Mouse (Mus musculus): ENCODE measurements around the gene Crtam. TPM values are rescaled to one million over a fixed set of nuclear protein-coding genes. Genes with fewer than 3 reads are reported as not detected.

The Crtam gene
- polyA plus RNA-seq (2014; fragmentation: Nextera tagmentation; extraction: Ambion mirVana): 0.32 TPM in 1 of 2 replicates, not detected in the other

DNA sequence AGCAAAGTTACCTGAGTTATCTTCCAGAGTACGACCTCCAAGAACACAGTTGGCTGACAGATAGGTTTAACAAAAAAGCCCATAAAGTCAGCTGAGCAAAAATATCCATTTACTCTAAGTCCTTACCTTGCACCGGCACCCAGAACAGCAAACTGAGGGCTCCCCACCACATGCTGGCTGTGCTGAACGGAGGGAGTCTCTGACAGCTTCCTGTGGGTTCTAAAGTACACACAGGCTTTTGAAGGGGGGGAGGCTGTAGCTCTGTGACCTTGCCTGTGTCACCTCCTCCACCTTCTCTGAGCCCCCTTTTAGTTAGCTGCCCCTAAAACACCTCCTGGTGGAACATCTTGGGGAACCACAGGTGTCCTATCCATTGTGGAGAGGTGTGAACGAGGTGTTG, at the start of gene Crtam:
Gene Crtam (minus strand): TSS at position 214 of the 400 bp plus-strand sequence.
- no peak for DNase-seq (ENCODE audit: low spot score)
- H3K4me2 ChIP-seq (ENCODE audit: low read depth, low read length): no peak within 1 kb of the TSS
- no peaks in the 10 kb centered on the region for H3K27me3 ChIP-seq (ENCODE audit: control insufficient read depth, insufficient read depth, low read length)
- no peak within 1 kb of the TSS for H3K9ac ChIP-seq (replicated peaks; ENCODE audit: low read length)
- no peaks in the 10 kb centered on the region for H3K36me3 ChIP-seq (replicated peaks; ENCODE audit: control insufficient read depth, insufficient read depth, low read depth, low read length)
- H3K9me3 ChIP-seq (replicated peaks; ENCODE audit: control insufficient read depth, low read length): no peaks in the 10 kb centered on the region
- 69% methylated on average over 4 of the region's 4 CpGs for WGBS
- no peaks in the 10 kb centered on the region for H3K4me1 ChIP-seq (ENCODE audit: control insufficient read depth, insufficient read depth, low read length)
- H3K4me3 ChIP-seq (ENCODE audit: low read depth, low read length): no peak within 1 kb of the TSS
- no peak within 1 kb of the TSS for H3K27ac ChIP-seq (replicated peaks; ENCODE audit: low read depth, low read length)
- no peak for ATAC-seq (replicated peaks; ENCODE audit: insufficient number of reproducible peaks, low FRiP score, low TSS enrichment, low read depth)

DNA sequence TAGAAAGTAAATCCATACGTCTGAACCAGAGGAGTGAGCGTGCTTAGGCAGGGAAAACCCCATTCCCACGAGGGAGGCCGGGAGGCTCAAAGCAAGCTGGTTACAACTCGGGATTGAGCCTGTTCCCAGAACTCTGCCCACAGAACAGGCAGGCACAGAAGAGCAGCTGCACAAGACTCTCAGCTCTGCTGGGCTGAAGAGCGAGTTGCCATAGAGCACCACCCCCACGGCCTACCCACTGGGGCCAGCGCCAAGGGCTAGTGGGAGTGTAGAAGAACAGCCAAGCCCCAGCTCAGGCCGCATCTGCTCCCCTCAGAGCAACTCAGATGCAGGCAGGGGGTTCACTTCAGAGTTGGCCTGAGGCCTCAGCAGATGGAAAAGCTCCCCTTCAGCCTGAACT, 49.7 kb upstream of the Crtam start:
- Histone ChIP-seq H3K4me3 (ENCODE audit: low read depth, low read length) (no peak overlapping the region), H3K36me3 (replicated peaks; ENCODE audit: control insufficient read depth, insufficient read depth, low read depth, low read length) (no peaks in the 10 kb centered on the region), H3K27ac (replicated peaks; ENCODE audit: low read depth, low read length) (no peak overlapping the region), H3K9me3 (replicated peaks; ENCODE audit: control insufficient read depth, low read length) (no peaks in the 10 kb centered on the region), H3K4me1 (ENCODE audit: control insufficient read depth, insufficient read depth, low read length) (no peaks in the 10 kb centered on the region), H3K27me3 (ENCODE audit: control insufficient read depth, insufficient read depth, low read length) (no peaks in the 10 kb centered on the region), H3K4me2 (ENCODE audit: low read depth, low read length) (no peak overlapping the region), H3K9ac (replicated peaks; ENCODE audit: low read length) (no peak overlapping the region)
- no peak for ATAC-seq (replicated peaks; ENCODE audit: insufficient number of reproducible peaks, low FRiP score, low TSS enrichment, low read depth)
- 86% methylated on average over 9 of the region's 9 CpGs for WGBS
- no peak for DNase-seq (ENCODE audit: low spot score)

DNA sequence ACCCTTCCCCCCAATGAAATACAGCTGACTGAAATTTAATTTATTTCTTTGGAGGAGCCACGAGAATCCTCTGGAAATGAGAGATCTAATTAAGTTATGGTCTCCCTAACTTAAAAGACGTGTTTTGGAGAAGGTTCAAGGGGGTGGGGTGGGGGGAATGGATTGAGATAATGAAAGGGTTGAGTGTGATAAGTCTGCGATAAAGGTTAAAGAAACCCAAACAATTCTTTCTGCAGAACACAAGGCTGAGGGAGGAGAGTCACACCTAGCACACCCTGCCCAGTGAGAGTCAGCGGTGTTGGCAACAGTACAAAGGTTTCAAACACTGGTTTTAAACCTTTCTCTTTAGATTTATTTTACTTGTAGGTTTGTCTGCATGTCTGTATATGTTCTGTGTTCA, 49.0 kb upstream of the Crtam start:
- H3K27me3 ChIP-seq (ENCODE audit: control insufficient read depth, insufficient read depth, low read length): no peaks in the 10 kb centered on the region
- ATAC-seq (replicated peaks; ENCODE audit: insufficient number of reproducible peaks, low FRiP score, low TSS enrichment, low read depth) (no peak), DNase-seq (ENCODE audit: low spot score) (no peak)
- 68% methylated on average over 4 of the region's 4 CpGs for WGBS
- no peak overlapping the region for H3K4me2 ChIP-seq (ENCODE audit: low read depth, low read length)
- no peaks in the 10 kb centered on the region for H3K9me3 ChIP-seq (replicated peaks; ENCODE audit: control insufficient read depth, low read length)
- H3K27ac ChIP-seq (replicated peaks; ENCODE audit: low read depth, low read length): no peak overlapping the region
- H3K36me3 ChIP-seq (replicated peaks; ENCODE audit: control insufficient read depth, insufficient read depth, low read depth, low read length): no peaks in the 10 kb centered on the region
- H3K9ac ChIP-seq (replicated peaks; ENCODE audit: low read length): no peak overlapping the region
- H3K4me1 ChIP-seq (ENCODE audit: control insufficient read depth, insufficient read depth, low read length): no peaks in the 10 kb centered on the region
- no peak overlapping the region for H3K4me3 ChIP-seq (ENCODE audit: low read depth, low read length)

DNA sequence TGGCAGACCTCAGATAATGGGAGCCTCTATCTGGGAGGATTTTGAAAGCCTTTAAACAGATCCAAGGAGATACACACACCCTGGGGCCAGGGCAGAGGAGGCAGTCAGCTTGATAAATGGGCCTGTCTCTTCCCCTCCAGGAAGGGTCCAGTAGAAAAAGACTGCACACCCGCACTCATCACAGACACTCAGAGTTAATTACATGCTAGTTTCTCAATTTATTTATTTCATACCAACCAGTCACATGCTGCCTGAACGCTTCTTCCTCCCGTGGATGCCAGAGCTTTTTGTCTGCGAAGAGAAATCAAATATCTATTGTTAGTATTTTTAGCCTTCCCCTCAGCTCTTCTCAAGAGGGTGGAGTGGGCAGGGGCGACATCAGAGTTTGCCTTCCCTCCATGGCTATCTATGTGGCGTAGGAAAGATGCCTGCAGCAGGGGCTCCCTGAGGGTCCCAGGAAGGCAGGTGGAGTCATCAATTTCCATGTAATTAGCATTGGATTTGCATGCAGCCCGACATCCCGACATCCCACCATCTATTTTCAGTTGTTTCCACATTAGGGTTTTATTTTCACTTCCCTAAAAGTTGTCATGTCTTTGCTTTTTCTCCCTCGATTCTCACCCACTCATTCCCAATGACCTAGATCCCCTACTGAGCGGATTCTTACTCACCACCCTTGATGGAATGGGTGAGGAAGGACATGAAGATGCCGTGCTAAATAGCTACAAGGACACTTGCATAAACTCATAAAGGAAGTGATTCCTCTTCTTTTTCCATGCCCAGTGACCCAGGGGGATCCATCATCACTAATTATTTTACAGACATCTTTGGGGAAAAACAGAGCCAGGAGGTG, 46.9 kb upstream of the Crtam start:
- no peaks in the 10 kb centered on the region for H3K36me3 ChIP-seq (replicated peaks; ENCODE audit: control insufficient read depth, insufficient read depth, low read depth, low read length)
- H3K27me3 ChIP-seq (ENCODE audit: control insufficient read depth, insufficient read depth, low read length): no peaks in the 10 kb centered on the region
- ATAC-seq (replicated peaks; ENCODE audit: insufficient number of reproducible peaks, low FRiP score, low TSS enrichment, low read depth) (no peak), DNase-seq (ENCODE audit: low spot score) (no peak)
- H3K4me3 ChIP-seq (ENCODE audit: low read depth, low read length): no peak overlapping the region
- no peak overlapping the region for H3K27ac ChIP-seq (replicated peaks; ENCODE audit: low read depth, low read length)
- no peaks in the 10 kb centered on the region for H3K9me3 ChIP-seq (replicated peaks; ENCODE audit: control insufficient read depth, low read length)
- no peaks in the 10 kb centered on the region for H3K4me1 ChIP-seq (ENCODE audit: control insufficient read depth, insufficient read depth, low read length)
- H3K4me2 ChIP-seq (ENCODE audit: low read depth, low read length): no peak overlapping the region
- WGBS: 65% methylated on average over 11 of the region's 11 CpGs
- H3K9ac ChIP-seq (replicated peaks; ENCODE audit: low read length): no peak overlapping the region

DNA sequence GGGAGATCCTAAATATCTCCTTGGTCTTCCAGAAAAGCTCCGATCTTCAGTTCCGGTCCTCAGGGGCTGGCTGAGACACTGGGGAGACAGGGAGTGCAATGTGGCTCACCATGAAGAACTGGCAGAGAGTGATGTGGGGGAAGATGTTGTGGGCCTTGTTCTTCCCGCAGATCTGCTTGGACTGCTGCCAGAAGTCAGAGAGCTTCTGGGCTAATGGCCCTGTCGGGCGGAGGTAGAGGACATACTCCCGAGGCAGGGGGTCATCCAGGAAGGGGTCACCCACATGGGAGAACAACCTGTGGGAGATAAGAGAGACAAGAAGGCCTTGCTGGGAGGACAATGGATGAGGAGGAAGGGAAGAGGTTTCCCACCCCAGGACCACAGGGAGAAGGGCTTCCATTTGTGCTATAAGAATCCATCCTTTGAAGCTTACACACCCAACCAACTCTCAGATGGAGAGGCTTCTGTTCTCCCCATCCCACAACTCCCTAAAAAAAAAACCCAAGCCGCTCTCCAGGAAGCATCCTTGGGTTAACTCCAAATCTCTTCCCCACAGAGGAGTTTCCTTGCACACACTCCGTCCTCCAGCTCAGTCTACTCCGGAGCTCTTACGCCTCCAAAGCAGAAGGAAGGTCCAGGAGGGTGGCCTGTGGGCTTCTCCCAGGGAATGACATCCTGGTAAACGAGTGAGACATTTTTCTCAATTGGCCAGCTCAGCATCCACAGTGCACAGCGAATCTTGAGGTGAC, 46.1 kb upstream of the Crtam start:
- H3K27me3 ChIP-seq (ENCODE audit: control insufficient read depth, insufficient read depth, low read length): no peaks in the 10 kb centered on the region
- no peaks in the 10 kb centered on the region for H3K36me3 ChIP-seq (replicated peaks; ENCODE audit: control insufficient read depth, insufficient read depth, low read depth, low read length)
- no peak overlapping the region for H3K9ac ChIP-seq (replicated peaks; ENCODE audit: low read length)
- no peak for ATAC-seq (replicated peaks; ENCODE audit: insufficient number of reproducible peaks, low FRiP score, low TSS enrichment, low read depth)
- no peak overlapping the region for H3K4me3 ChIP-seq (ENCODE audit: low read depth, low read length)
- no peaks in the 10 kb centered on the region for H3K4me1 ChIP-seq (ENCODE audit: control insufficient read depth, insufficient read depth, low read length)
- no peaks in the 10 kb centered on the region for H3K9me3 ChIP-seq (replicated peaks; ENCODE audit: control insufficient read depth, low read length)
- H3K4me2 ChIP-seq (ENCODE audit: low read depth, low read length): no peak overlapping the region
- no peak for DNase-seq (ENCODE audit: low spot score)
- 76% methylated on average over 12 of the region's 12 CpGs for WGBS
- no peak overlapping the region for H3K27ac ChIP-seq (replicated peaks; ENCODE audit: low read depth, low read length)

DNA sequence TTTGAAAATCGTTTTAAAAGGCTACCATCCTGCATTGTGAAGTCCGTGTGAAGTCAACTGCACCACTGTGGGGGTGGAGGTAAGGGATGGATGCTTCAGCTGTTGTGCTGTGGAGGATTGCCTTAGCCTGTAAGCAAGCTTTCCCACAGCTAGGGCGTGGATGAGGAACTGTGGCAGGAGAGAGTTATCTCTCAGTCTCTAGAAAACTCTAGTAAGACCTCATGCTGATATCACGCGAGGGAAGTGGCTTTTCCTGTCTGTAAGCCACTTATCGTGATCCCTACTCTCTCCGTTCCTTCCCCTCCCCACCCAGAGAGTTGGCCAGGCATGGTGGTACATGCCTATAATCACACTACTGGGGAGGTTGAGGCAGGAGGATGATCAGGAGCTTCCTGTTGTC, 44.9 kb upstream of the Crtam start:
- H3K9ac ChIP-seq (replicated peaks; ENCODE audit: low read length): no peak overlapping the region
- no peak for DNase-seq (ENCODE audit: low spot score)
- H3K27ac ChIP-seq (replicated peaks; ENCODE audit: low read depth, low read length): no peak overlapping the region
- 85% methylated on average over 7 of the region's 7 CpGs for WGBS
- no peak overlapping the region for H3K4me2 ChIP-seq (ENCODE audit: low read depth, low read length)
- H3K27me3 ChIP-seq (ENCODE audit: control insufficient read depth, insufficient read depth, low read length): no peaks in the 10 kb centered on the region
- no peaks in the 10 kb centered on the region for H3K4me1 ChIP-seq (ENCODE audit: control insufficient read depth, insufficient read depth, low read length)
- no peaks in the 10 kb centered on the region for H3K9me3 ChIP-seq (replicated peaks; ENCODE audit: control insufficient read depth, low read length)
- no peaks in the 10 kb centered on the region for H3K36me3 ChIP-seq (replicated peaks; ENCODE audit: control insufficient read depth, insufficient read depth, low read depth, low read length)
- no peak overlapping the region for H3K4me3 ChIP-seq (ENCODE audit: low read depth, low read length)
- no peak for ATAC-seq (replicated peaks; ENCODE audit: insufficient number of reproducible peaks, low FRiP score, low TSS enrichment, low read depth)

DNA sequence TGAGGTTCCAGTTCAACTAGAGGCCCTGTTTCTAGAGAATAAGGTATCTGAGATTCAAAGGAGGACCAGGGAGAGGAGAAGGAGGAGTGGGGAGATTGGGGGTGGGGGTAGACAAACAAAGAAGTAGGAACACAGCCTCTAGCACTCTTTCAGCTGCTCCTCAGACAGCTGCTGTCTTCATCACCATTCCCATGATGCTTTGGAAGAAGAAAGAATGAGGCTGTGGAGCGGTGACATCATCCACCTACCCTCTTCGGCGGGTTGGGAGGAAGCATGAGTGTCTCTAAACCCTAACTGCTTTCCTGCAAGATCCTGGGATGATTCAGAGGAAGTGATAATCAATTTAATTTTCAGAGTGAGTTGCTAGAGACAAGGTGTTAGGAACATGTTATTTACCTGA, 44.4 kb upstream of the Crtam start:
- H3K27ac ChIP-seq (replicated peaks; ENCODE audit: low read depth, low read length): no peak overlapping the region
- ATAC-seq (replicated peaks; ENCODE audit: insufficient number of reproducible peaks, low FRiP score, low TSS enrichment, low read depth) (no peak), DNase-seq (ENCODE audit: low spot score) (no peak)
- H3K4me1 ChIP-seq (ENCODE audit: control insufficient read depth, insufficient read depth, low read length): no peaks in the 10 kb centered on the region
- no peaks in the 10 kb centered on the region for H3K9me3 ChIP-seq (replicated peaks; ENCODE audit: control insufficient read depth, low read length)
- no peaks in the 10 kb centered on the region for H3K36me3 ChIP-seq (replicated peaks; ENCODE audit: control insufficient read depth, insufficient read depth, low read depth, low read length)
- H3K27me3 ChIP-seq (ENCODE audit: control insufficient read depth, insufficient read depth, low read length): no peaks in the 10 kb centered on the region
- WGBS: 86% methylated on average over 3 of the region's 3 CpGs
- H3K4me2 ChIP-seq (ENCODE audit: low read depth, low read length): no peak overlapping the region
- no peak overlapping the region for H3K9ac ChIP-seq (replicated peaks; ENCODE audit: low read length)
- no peak overlapping the region for H3K4me3 ChIP-seq (ENCODE audit: low read depth, low read length)

DNA sequence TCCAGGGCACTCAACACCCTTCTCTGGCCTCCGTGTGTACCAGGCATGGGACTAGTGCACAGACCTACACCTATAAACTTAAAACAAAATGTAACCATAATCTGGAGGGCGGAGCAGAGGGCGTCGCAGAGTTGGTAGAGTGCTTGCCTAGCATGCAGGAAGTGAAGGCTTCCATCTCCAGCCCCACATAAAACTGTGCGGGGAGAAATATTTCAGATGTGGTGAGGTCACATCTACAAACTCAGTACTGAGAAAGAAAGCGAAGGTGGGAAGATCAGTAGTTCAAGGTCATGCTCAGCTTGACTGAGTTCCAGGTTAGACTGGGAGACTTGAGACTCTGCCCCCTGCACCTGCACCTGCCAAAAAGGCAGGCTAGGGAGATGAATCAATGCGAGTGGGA, 43.8 kb upstream of the Crtam start:
- 96% methylated on average over 7 of the region's 7 CpGs for WGBS
- H3K36me3 ChIP-seq (replicated peaks; ENCODE audit: control insufficient read depth, insufficient read depth, low read depth, low read length): no peaks in the 10 kb centered on the region
- DNase-seq (ENCODE audit: low spot score) (no peak), ATAC-seq (replicated peaks; ENCODE audit: insufficient number of reproducible peaks, low FRiP score, low TSS enrichment, low read depth) (no peak)
- no peak overlapping the region for H3K4me3 ChIP-seq (ENCODE audit: low read depth, low read length)
- H3K4me1 ChIP-seq (ENCODE audit: control insufficient read depth, insufficient read depth, low read length): no peaks in the 10 kb centered on the region
- no peaks in the 10 kb centered on the region for H3K9me3 ChIP-seq (replicated peaks; ENCODE audit: control insufficient read depth, low read length)
- H3K27me3 ChIP-seq (ENCODE audit: control insufficient read depth, insufficient read depth, low read length): no peaks in the 10 kb centered on the region
- H3K4me2 ChIP-seq (ENCODE audit: low read depth, low read length): no peak overlapping the region
- no peak overlapping the region for H3K9ac ChIP-seq (replicated peaks; ENCODE audit: low read length)
- H3K27ac ChIP-seq (replicated peaks; ENCODE audit: low read depth, low read length): no peak overlapping the region
